Mouse (Mus musculus) G1E (cell line): ENCODE measurements around the gene Auts2.

Source experiments
- CTCF ChIP-seq: IDR thresholded peaks from 2 replicates; pipeline ENCODE4 v1.5.1; 2012; ENCODE audit warnings: low read depth, low read length, inconsistent platforms, mixed read lengths
- GATA1 ChIP-seq: IDR thresholded peaks from 2 replicates; pipeline ENCODE4 v1.6.1; 2012; ENCODE audit warnings: borderline replicate concordance, low read length, inconsistent platforms, mixed read lengths
- GATA2 ChIP-seq: IDR thresholded peaks from 2 replicates; pipeline ENCODE4 v1.6.1; 2012; ENCODE audit warnings: low read depth, low read length, inconsistent platforms, borderline replicate concordance
- POLR2AphosphoS5 ChIP-seq: IDR thresholded peaks from 2 replicates; pipeline ENCODE4 v1.6.1; 2012; ENCODE audit warnings: low read depth, low read length, inconsistent platforms; ENCODE audit not compliant: insufficient replicate concordance
- TAL1 ChIP-seq: conservative IDR thresholded peaks from 2 replicates; pipeline ENCODE4 v1.6.1; 2012; ENCODE audit warnings: low read depth, low read length, inconsistent platforms, mixed read lengths

- TF ChIP-seq POLR2AphosphoS5 (no peak), CTCF (no peak), GATA1 (no peak), TAL1 (no peak), GATA2 (no peak)
Observed at GRCm38 (mm10) chr5:131578737-131579136, 964.4 kb downstream of the Auts2 start.
